Mouse (Mus musculus) kidney, adult 11 months (tissue): ENCODE data around the gene Rfc2.

Experiments used
- DNase-seq: peaks from one replicate; pipeline ENCODE4 v3.0.0; 2022

The Rfc2 gene

DNA sequence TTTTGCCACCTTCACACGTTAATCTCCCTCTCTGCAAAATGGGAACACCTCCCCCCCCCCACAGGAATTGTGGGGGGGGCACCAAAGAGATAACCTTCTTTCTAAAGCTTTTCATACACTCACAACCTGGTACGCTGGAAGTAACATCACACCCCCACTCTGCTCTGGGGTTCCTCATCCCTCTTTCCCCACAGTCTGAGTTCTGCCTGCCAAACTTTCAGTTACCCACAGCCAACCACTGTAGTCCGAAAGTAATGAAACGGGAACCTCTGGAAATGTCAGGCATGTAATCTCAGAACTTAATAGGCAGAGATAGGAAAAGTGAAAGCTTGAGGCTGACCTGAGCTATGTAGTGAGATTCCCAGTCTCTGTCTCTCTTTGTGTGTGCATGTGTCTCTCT is 13.7 kb upstream of the Rfc2 start:
- no peak for DNase-seq

DNA sequence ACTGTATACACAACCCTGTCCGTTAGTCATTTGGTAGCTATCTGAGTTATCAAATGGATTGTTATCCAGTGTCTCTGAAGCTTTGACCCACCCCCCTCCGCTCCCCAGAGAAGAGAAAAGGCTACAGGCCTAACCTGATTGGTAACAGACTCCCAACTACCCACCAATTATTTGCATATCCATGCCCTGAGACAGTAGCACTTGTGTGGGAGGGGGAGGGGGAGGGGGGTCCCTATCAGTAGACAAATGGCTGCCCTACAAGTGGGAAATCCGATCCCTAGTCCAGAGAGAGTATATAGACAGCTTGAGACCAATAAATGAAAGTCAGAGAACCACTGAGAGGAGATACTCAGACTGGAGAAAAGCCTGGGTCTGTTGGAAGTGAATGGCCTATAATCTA is 13.1 kb upstream of the Rfc2 start:
- no peak for DNase-seq

DNA sequence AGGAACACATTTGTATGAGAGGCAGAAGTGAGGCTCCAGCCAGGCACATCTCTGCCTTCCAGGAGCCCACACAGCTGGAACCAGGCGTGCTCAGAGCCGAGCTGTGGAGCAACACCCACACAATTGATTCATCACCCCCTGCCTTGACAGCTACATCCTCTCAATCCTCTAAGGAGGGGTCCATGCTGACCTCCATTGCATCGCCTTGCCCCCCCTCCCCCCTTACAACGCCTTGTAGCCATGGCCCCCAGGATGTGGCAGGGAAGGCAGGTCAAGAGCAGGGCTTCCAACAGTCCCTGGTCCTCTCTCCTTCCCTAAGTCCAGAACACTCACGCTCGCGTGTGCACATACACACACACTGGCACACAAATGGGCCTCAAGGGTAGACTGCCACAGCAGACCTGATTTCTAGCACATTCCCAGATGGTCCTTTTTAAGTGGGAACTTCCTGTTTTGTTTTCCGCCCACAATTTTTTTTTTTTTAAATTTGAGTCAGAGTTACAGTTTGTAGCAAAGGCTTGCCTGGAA is 12.1 kb upstream of the Rfc2 start:
- DNase-seq, result peak; percentile 28

- peak; percentile 81 for DNase-seq
Measured at GRCm38 (mm10) chr5:134571730-134572507, 9.2 kb upstream of the Rfc2 start.

- DNase-seq, result peak; percentile 45
Measured at GRCm38 (mm10) chr5:134572508-134573214, 8.5 kb upstream of the Rfc2 start.

DNA sequence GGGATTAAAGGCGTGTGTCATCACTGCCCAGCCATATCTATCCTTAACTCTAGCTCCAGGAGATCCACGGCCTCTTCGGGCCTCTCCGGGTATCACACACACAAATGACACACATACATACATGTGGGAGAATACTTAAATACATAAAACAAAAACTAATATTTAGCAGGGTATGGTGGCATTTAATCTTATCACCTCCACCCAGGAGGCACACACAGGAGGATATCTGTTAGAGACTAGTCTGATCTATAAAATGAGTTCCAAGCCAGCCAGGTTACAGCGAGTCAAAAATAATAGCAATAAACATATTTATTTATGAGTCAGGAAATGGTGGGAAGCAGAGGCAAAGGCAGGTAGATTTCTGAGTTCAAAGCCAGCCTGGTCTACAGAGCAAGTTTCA is 5.3 kb upstream of the Rfc2 start:
- no peak for DNase-seq

GRCm38 (mm10) chr5:134576517-134577220 is 4.5 kb upstream of the Rfc2 start:
- DNase-seq, result no peak

DNA sequence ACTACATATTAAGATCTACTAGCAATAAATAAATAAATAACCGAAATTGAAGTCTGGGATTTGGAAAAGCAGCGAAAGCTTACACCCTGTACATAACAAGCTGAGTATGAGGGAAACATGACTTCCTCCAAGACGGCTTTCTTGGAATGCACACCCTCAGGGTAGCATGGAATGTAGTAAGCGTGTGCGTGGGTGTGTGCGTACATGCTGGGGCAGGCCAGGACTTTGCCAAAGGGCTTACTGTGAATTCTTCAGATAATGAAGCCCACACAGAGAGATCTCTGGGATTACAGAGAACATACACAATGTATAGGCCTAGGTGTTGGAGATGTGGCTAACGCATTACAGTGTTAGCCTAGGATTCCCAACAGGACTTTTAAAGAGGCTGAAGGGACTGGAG is 3.6 kb upstream of the Rfc2 start:
- DNase-seq, result no peak

DNA sequence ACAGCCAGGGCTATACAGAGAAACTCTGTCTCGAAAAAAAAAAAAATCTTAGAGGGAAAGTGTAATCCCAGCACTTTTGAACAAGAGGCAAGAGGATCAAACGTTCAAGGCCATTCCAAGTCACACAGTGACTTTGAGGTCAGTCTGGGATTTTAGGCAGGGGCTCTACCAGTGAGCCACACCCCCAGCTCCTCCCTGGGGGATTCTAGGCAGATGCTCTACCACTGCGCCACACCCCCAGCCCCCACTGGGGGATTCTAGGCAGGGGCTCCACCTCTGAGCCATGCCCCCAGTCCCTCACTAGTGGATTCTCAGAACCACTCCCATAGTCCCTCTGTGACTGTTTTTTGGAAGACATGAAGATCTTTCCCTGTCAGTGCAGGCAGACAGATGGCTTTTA is 2.0 kb upstream of the Rfc2 start:
- no peak for DNase-seq

DNA sequence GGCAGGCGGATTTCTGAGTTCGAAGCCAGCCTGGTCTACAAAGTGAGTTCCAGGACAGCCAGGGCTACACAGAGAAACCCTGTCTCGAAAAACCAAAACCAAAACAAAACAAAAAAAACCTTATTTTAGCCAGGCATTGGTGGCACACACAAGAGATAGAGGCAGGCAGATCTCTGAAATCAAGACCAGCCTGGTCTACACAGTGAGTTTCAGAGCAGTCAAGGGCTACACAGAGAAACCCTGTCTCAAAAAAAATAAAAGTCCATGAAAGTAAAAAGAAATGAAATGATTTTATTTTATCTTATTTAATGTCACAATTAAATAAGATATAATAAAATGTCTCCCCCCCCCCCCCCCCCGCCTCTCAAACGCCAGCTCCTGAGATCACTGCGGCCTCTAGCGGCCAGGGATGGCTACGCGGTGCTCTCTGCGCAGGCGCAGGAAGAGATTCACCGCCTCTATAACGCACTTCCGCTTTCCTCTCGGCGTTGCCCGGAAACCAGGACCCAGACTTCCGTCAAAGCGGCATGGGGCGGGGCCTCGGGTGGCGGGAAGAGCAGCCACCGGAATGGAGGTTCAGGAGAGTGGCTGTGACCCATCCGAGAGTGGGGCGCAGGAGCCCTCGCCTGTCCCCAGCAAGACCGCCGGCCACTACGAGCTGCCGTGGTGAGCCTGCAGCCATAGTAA is 1.2 kb downstream of the Rfc2 start:
- DNase-seq, result peak; percentile 94

- no peak for DNase-seq
Measured at GRCm38 (mm10) chr5:134583006-134583883, 2.1 kb downstream of the Rfc2 start.

DNA sequence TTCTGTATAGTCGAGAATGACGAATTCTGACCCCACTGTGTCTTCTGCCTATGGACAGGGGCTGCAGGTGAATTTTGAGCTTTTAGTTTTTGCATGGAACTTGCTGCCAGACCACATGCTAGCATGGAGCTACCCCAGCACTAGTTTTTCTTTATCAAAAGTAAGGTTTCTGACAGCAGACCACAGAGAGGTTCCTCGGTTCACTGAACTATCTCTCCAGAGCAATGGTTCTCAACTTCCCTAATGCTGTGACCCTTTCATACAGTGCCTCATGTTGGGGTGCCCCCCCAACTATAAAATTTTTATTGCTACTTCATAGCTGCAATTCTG is 2.7 kb downstream of the Rfc2 start:
- no peak for DNase-seq

- no peak for DNase-seq
Measured at GRCm38 (mm10) chr5:134584798-134585197, 3.6 kb downstream of the Rfc2 start.

GRCm38 (mm10) chr5:134589900-134590299 is 8.7 kb downstream of the Rfc2 start:
- DNase-seq, result no peak

- DNase-seq, result peak; percentile 56
Measured at GRCm38 (mm10) chr5:134592026-134592581, 10.9 kb downstream of the Rfc2 start.

GRCm38 (mm10) chr5:134593093-134593492 is 11.9 kb downstream of the Rfc2 start:
- no peak for DNase-seq

DNA sequence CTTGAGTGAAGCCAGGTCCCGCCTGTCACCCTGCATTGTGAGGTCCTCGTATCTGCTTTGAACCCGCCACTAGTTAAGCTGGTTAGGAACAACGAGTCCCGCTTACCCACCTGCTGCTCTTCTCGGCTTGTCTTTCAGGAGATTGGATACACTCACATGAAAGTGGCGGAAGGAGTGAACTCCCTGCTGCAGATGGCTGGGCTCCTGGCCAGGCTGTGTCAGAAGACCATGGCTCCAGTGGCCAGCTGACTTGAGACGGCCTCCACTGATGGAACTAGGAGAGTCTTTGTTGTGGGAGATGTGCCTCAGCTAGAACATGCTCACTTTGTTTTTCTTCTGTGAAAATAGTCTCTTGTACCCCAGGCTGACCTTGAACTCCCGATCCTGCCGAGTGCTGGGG is 16.5 kb downstream of the Rfc2 start:
- no peak for DNase-seq

DNA sequence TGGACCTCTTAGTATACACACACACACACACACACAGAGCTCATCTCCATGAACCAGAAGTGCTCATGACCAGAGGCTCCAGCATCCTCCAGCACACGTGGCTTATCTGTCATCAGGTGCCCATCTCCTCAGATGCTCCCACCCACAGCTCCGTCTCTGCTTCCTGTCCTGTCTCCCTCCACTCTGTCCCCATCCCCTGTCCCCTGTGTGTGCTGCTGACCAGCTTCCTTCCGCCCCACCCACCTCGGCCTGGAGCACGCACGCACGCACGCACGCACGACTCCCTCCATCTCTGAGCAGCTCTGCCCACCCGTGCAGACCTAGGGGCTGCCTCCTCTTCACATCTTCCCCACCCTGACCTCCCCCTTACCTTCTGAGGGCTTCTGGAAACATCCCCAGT is 23.2 kb downstream of the Rfc2 start:
- no peak for DNase-seq

GRCm38 (mm10) chr5:134606314-134606713 is 25.1 kb downstream of the Rfc2 start:
- DNase-seq, result no peak

DNA sequence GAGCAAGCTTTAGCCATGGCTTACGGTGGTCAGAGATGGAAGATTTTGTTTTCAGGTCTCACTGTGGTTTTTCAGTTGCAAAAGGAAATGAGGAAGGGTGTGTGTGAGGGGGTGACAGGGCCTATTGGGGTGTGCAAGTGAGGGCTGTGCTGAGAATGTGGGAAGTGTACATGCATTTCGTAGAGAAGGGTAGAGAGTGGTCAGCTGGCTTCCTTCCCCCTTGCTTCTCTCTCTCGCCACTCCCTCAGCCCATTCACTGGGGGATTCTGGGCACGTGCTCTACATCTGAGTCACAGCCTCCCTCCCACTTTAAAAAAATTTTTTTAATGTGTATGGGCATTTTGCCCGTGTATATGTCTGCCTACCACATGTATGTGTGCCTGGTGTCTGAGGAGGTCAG is 26.0 kb downstream of the Rfc2 start:
- no peak for DNase-seq

- DNase-seq, result no peak
Measured at GRCm38 (mm10) chr5:134609916-134610643, 28.9 kb downstream of the Rfc2 start.
